Comparison of ENCODE assay signal across 28 mouse cellular contexts in genomic region chr9:10731878-10732277, GRCm38 (mm10).
"Had no signal": no experiment of that assay in that cellular context is flagged by ENCODE, and none has a peak within 500 bp of the region (broad histone marks: within the 10 kb centered on the region; RNA-seq: fewer than 3 reads in every experiment).

No protein-coding gene starts in this region.

- DNase-seq: cerebellum, adult 9-11 months; cerebellum, postnatal 10 days; cerebellum, postnatal 14 days; cerebellum, postnatal 25 days; cerebellum, postnatal 36 days; embryo, embryonic 11 days; forebrain, postnatal 0 days; gastrocnemius, adult 2 months; gastrocnemius, postnatal 10 days; gastrocnemius, postnatal 14 days; gastrocnemius, postnatal 25 days; gastrocnemius, postnatal 36 days; heart, adult 11 months; heart, adult 18-20 months; heart, adult 2 months had no signal

- H3K27me3 ChIP-seq: embryonic facial prominence, embryonic 12.5 days; embryonic facial prominence, embryonic 13.5 days; embryonic facial prominence, embryonic 15.5 days; forebrain, embryonic 12.5 days; forebrain, embryonic 13.5 days; forebrain, embryonic 15.5 days had no signal

- H3K36me3 ChIP-seq: embryonic facial prominence, embryonic 10.5 days; embryonic facial prominence, embryonic 12.5 days; embryonic facial prominence, embryonic 13.5 days; embryonic facial prominence, embryonic 15.5 days; forebrain, embryonic 10.5 days; forebrain, embryonic 12.5 days; forebrain, embryonic 15.5 days; heart, embryonic 10.5 days had no signal

- H3K9me3 ChIP-seq: embryonic facial prominence, embryonic 10.5 days; embryonic facial prominence, embryonic 12.5 days; embryonic facial prominence, embryonic 13.5 days; embryonic facial prominence, embryonic 15.5 days; forebrain, embryonic 10.5 days; forebrain, embryonic 12.5 days; forebrain, embryonic 13.5 days; forebrain, embryonic 15.5 days; heart, embryonic 10.5 days had no signal

- H3K27ac ChIP-seq: embryonic facial prominence, embryonic 10.5 days; embryonic facial prominence, embryonic 12.5 days; embryonic facial prominence, embryonic 13.5 days; embryonic facial prominence, embryonic 15.5 days; forebrain, embryonic 10.5 days; forebrain, embryonic 12.5 days; forebrain, embryonic 13.5 days; forebrain, embryonic 15.5 days; gastrocnemius, adult 2 months; heart, adult 2 months; heart, embryonic 10.5 days had no signal

- H3K4me1 ChIP-seq: embryonic facial prominence, embryonic 10.5 days; embryonic facial prominence, embryonic 12.5 days; embryonic facial prominence, embryonic 13.5 days; embryonic facial prominence, embryonic 15.5 days; forebrain, embryonic 10.5 days; forebrain, embryonic 12.5 days; forebrain, embryonic 13.5 days; forebrain, embryonic 15.5 days; heart, embryonic 10.5 days had no signal

- H3K4me3 ChIP-seq: embryonic facial prominence, embryonic 10.5 days; embryonic facial prominence, embryonic 12.5 days; embryonic facial prominence, embryonic 13.5 days; embryonic facial prominence, embryonic 15.5 days; erythroblast, embryonic 14.5 days; forebrain, embryonic 10.5 days; forebrain, embryonic 12.5 days; forebrain, embryonic 13.5 days; forebrain, embryonic 15.5 days; gastrocnemius, adult 2 months; heart, adult 2 months; heart, embryonic 10.5 days had no signal

- H3K4me2 ChIP-seq: embryonic facial prominence, embryonic 12.5 days; embryonic facial prominence, embryonic 13.5 days; embryonic facial prominence, embryonic 15.5 days; forebrain, embryonic 12.5 days; forebrain, embryonic 13.5 days; forebrain, embryonic 15.5 days; heart, embryonic 11.5 days had no signal

- H3K9ac ChIP-seq: embryonic facial prominence, embryonic 12.5 days; embryonic facial prominence, embryonic 13.5 days; embryonic facial prominence, embryonic 15.5 days; forebrain, embryonic 12.5 days; forebrain, embryonic 13.5 days; forebrain, embryonic 15.5 days; forebrain, postnatal 0 days had no signal

- ATAC-seq: forebrain, embryonic 13.5 days; forebrain, embryonic 14.5 days; forebrain, embryonic 15.5 days; forebrain, embryonic 16.5 days; forebrain, postnatal 0 days had no signal
